Mouse (Mus musculus) myocyte (in vitro differentiated cells): ENCODE data around the gene Rhebl1.

Experiments
- MAX ChIP-seq: IDR thresholded peaks from one replicate; pipeline ENCODE4 v1.6.1; 2011; ENCODE audit warnings: low read depth, mild to moderate bottlenecking, control low read depth
- MYOD1 ChIP-seq, 3 experiments: IDR thresholded peaks; one replicate each; pipeline ENCODE4 v1.6.1; 2011; ENCODE audit warnings: control low read depth in 2 of 3, low read depth in 2 of 3, mild to moderate bottlenecking in 2 of 3, moderate library complexity in 1 of 3; ENCODE audit not compliant: insufficient read length in 2 of 3, control insufficient read depth in 1 of 3
- MYOG ChIP-seq, 3 experiments: IDR thresholded peaks; one replicate each; pipeline ENCODE4 v1.6.1; 2011; ENCODE audit warnings: control low read depth in 2 of 3, low read depth in 2 of 3, mild to moderate bottlenecking in 2 of 3; ENCODE audit not compliant: insufficient read length in 2 of 3, control insufficient read depth in 1 of 3, insufficient read depth in 1 of 3
- POLR2A ChIP-seq: IDR thresholded peaks from one replicate; pipeline ENCODE4 v1.6.1; 2011; ENCODE audit warnings: low read depth, mild to moderate bottlenecking, control low read depth, moderate library complexity; ENCODE audit not compliant: insufficient read length
- REST ChIP-seq: IDR thresholded peaks from one replicate; pipeline ENCODE4 v1.6.1; 2011; ENCODE audit warnings: mild to moderate bottlenecking, control low read depth, moderate library complexity; ENCODE audit not compliant: insufficient read depth, insufficient read length
- USF1 ChIP-seq: IDR thresholded peaks from one replicate; pipeline ENCODE4 v1.6.1; 2011; ENCODE audit warnings: low read depth, mild to moderate bottlenecking, control low read depth, moderate library complexity

GRCm38 (mm10) chr15:98869342-98870178, 24.8 kb downstream of the Rhebl1 start:
- no peak for TF ChIP-seq MAX
- TF ChIP-seq REST: no peak
- peak in 2 of 3 experiments; percentile 70 to 86 for TF ChIP-seq MYOD1 (IDR thresholded peaks at IDR 0.05; ENCODE audit: control insufficient read depth in 1 of 3, insufficient read length in 2 of 3, low read depth in 2 of 3)
- no peak for TF ChIP-seq POLR2A
- peak in 2 of 3 experiments; percentile 49 to 84 for TF ChIP-seq MYOG (IDR thresholded peaks at IDR 0.05; ENCODE audit: control insufficient read depth in 1 of 3, insufficient read depth in 1 of 3, insufficient read length in 2 of 3, low read depth in 2 of 3)
- no peak for TF ChIP-seq USF1
